Mouse (Mus musculus) kidney, adult 2 months (tissue): ENCODE measurements around the gene Tcf19.

Experiments used
- CTCF ChIP-seq: fragments of 200-500 bp; conservative IDR thresholded peaks from 2 replicates; pipeline ENCODE4 v1.5.1; 2011; ENCODE audit warnings: low read depth, mild to moderate bottlenecking, control low read depth, low read length, moderate library complexity, mixed read lengths; ENCODE audit not compliant: insufficient read depth, insufficient read length
- POLR2A ChIP-seq: fragments of 200-500 bp; IDR thresholded peaks from one replicate; pipeline ENCODE4 v1.6.1; 2011; ENCODE audit warnings: low read depth, low read length, control low read depth

- TF ChIP-seq POLR2A (no peak), CTCF (peak; percentile 94)
Measured at GRCm38 (mm10) chr17:35556812-35557211, 40.2 kb upstream of the Tcf19 start.
